19 mouse cellular contexts compared by ENCODE assay signal in genomic region chr2:59313293-59313692, GRCm38 (mm10).
DNase-seq lines count a peak whose midpoint lies in the region; ATAC-seq and TF ChIP-seq lines count a peak whose summit lies in the region.
"Had no signal": no experiment of that assay in that cellular context is flagged by ENCODE, and none has a peak within 500 bp of the region (broad histone marks: within the 10 kb centered on the region; RNA-seq: fewer than 3 reads in every experiment).

No protein-coding gene starts in this region.

- H3K9me3 ChIP-seq in embryonic facial prominence, embryonic 11.5 days (replicated peaks; ENCODE audit: control insufficient read depth, low read length) = no peaks in the 10 kb centered on the region
- peaks cover 4% of the 10 kb centered on the region; the same call in 1 of the 2 replicates for H3K9me3 ChIP-seq in embryonic facial prominence, embryonic 10.5 days
- peaks cover 1% of the 10 kb centered on the region for H3K9me3 ChIP-seq in forebrain, embryonic 12.5 days
- 0 out of 2 replicates have a peak, but pooled peaks cover 1% of the 10 kb centered on the region for H3K9me3 ChIP-seq in intestine, embryonic 15.5 days

- H3K9ac ChIP-seq in embryonic facial prominence, embryonic 11.5 days (replicated peaks; ENCODE audit: low read length) = no peak overlapping the region
- no peak overlapping the region for H3K9ac ChIP-seq in forebrain, embryonic 12.5 days
- no peak overlapping the region for H3K9ac ChIP-seq in intestine, embryonic 15.5 days
- H3K9ac ChIP-seq: embryonic facial prominence, embryonic 12.5 days; heart, embryonic 15.5 days; lung, embryonic 14.5 days; neural tube, embryonic 12.5 days had no signal

- no peak overlapping the region for H3K27ac ChIP-seq in embryonic facial prominence, embryonic 11.5 days (replicated peaks; ENCODE audit: low read depth, low read length)
- H3K27ac ChIP-seq in embryonic facial prominence, embryonic 10.5 days (replicated peaks) = no peak overlapping the region
- peak overlapping the region; percentile 24; the same call in 1 of the 2 replicates for H3K27ac ChIP-seq in layer of hippocampus, adult 2 months
- no peak overlapping the region for H3K27ac ChIP-seq in forebrain, embryonic 12.5 days
- H3K27ac ChIP-seq in intestine, embryonic 15.5 days = no peak overlapping the region
- H3K27ac ChIP-seq: embryonic facial prominence, embryonic 12.5 days; heart, embryonic 15.5 days; hindbrain, embryonic 10.5 days; neural tube, embryonic 12.5 days had no signal

- no peak for TF ChIP-seq CTCF in layer of hippocampus, adult 2 months (conservative IDR thresholded peaks at IDR 0.05)

- H3K36me3 ChIP-seq in embryonic facial prominence, embryonic 11.5 days (replicated peaks; ENCODE audit: control insufficient read depth, insufficient read depth, low read depth, low read length) = peaks cover 4% of the 10 kb centered on the region
- peaks cover 64% of the 10 kb centered on the region for H3K36me3 ChIP-seq in embryonic facial prominence, embryonic 10.5 days (replicated peaks)
- H3K36me3 ChIP-seq in forebrain, embryonic 12.5 days (replicated peaks) = peaks cover 27% of the 10 kb centered on the region
- H3K36me3 ChIP-seq in intestine, embryonic 15.5 days = peaks cover 17% of the 10 kb centered on the region

- H3K4me3 ChIP-seq in embryonic facial prominence, embryonic 11.5 days (ENCODE audit: low read depth, low read length) = no peak overlapping the region
- H3K4me3 ChIP-seq in embryonic facial prominence, embryonic 10.5 days = no peak overlapping the region
- H3K4me3 ChIP-seq in layer of hippocampus, adult 2 months = no peak overlapping the region
- H3K4me3 ChIP-seq in forebrain, embryonic 12.5 days (replicated peaks) = no peak overlapping the region
- H3K4me3 ChIP-seq in intestine, embryonic 15.5 days (replicated peaks) = no peak overlapping the region
- H3K4me3 ChIP-seq: embryonic facial prominence, embryonic 12.5 days; heart, embryonic 15.5 days; hindbrain, embryonic 10.5 days; neural tube, embryonic 12.5 days had no signal

- peak; percentile 9 for DNase-seq in embryonic facial prominence, embryonic 11.5 days (ENCODE audit: low spot score)
- DNase-seq in embryonic facial prominence, embryonic 10.5 days (ENCODE audit: low spot score) = no peak
- DNase-seq in layer of hippocampus, adult 2 months (ENCODE audit: low spot score in 2 of 2) = no peak
- no peak for DNase-seq in layer of hippocampus, adult 9-10 months (ENCODE audit: low spot score)
- DNase-seq in ES-CJ7 (ENCODE audit: low read depth, low spot score) = peak; percentile 48
- DNase-seq in urinary bladder, postnatal 36 days (ENCODE audit: low spot score in 2 of 2) = no peak
- DNase-seq: adrenal gland, postnatal 36 days; cerebellum, adult 8-10 months; gastrocnemius, postnatal 14 days; layer of hippocampus, postnatal 36 days; lung, embryonic 14.5 days; lung, postnatal 4 days; thymus, postnatal 25 days had no signal

- WGBS in embryonic facial prominence, embryonic 11.5 days = 66% methylated on average over 6 of the region's 6 CpGs
- 80% methylated on average over 6 of the region's 6 CpGs for WGBS in embryonic facial prominence, embryonic 10.5 days
- WGBS in forebrain, embryonic 12.5 days = 71% methylated on average over 6 of the region's 6 CpGs
- WGBS in intestine, embryonic 15.5 days = 58% methylated on average over 6 of the region's 6 CpGs

- H3K4me2 ChIP-seq in embryonic facial prominence, embryonic 11.5 days (ENCODE audit: low read depth, low read length) = no peak overlapping the region
- no peak overlapping the region for H3K4me2 ChIP-seq in forebrain, embryonic 12.5 days
- no peak overlapping the region for H3K4me2 ChIP-seq in intestine, embryonic 15.5 days (replicated peaks)
- H3K4me2 ChIP-seq: embryonic facial prominence, embryonic 12.5 days; heart, embryonic 15.5 days; lung, embryonic 14.5 days; neural tube, embryonic 12.5 days had no signal

- no peak for ATAC-seq in embryonic facial prominence, embryonic 11.5 days (replicated peaks; ENCODE audit: insufficient number of reproducible peaks, low FRiP score, low TSS enrichment, low read depth)
- ATAC-seq in forebrain, embryonic 12.5 days (ENCODE audit: low FRiP score) = peak; percentile 41; the same call in 1 of the 2 replicates
- no peak for ATAC-seq in intestine, embryonic 15.5 days

- H3K4me1 ChIP-seq in embryonic facial prominence, embryonic 11.5 days (ENCODE audit: control insufficient read depth, insufficient read depth, low read length) = no peaks in the 10 kb centered on the region
- peaks cover 4% of the 10 kb centered on the region; the same call in 1 of the 2 replicates for H3K4me1 ChIP-seq in embryonic facial prominence, embryonic 10.5 days
- peaks cover 8% of the 10 kb centered on the region for H3K4me1 ChIP-seq in forebrain, embryonic 12.5 days
- no peaks in the 10 kb centered on the region for H3K4me1 ChIP-seq in intestine, embryonic 15.5 days (replicated peaks)
- H3K4me1 ChIP-seq: neural tube, embryonic 12.5 days had no signal

- no peaks in the 10 kb centered on the region for H3K27me3 ChIP-seq in embryonic facial prominence, embryonic 11.5 days (ENCODE audit: control insufficient read depth, insufficient read depth, low read length)
- H3K27me3 ChIP-seq in embryonic facial prominence, embryonic 10.5 days (replicated peaks; ENCODE audit: low read depth, poor library complexity, severe bottlenecking) = no peaks in the 10 kb centered on the region
- no peaks in the 10 kb centered on the region for H3K27me3 ChIP-seq in forebrain, embryonic 12.5 days
- no peaks in the 10 kb centered on the region for H3K27me3 ChIP-seq in intestine, embryonic 15.5 days (replicated peaks)
- H3K27me3 ChIP-seq: embryonic facial prominence, embryonic 12.5 days; heart, embryonic 15.5 days; neural tube, embryonic 12.5 days had no signal

Comparison
In these comparisons a context has a peak if more than half of its experiments do, and no peak if none do; other contexts are left out.
1. DNase-seq: peak in embryonic facial prominence, embryonic 11.5 days (single experiment) and ES-CJ7 (single experiment); none in embryonic facial prominence, embryonic 10.5 days (single experiment), layer of hippocampus, adult 2 months (0 of 2), layer of hippocampus, adult 9-10 months (single experiment) and urinary bladder, postnatal 36 days (0 of 2).